Mouse (Mus musculus) erythroblast, adult 5-6 weeks (primary cell): ENCODE measurements around the gene Dnajb8. TPM values are rescaled to one million over a fixed set of nuclear protein-coding genes. Genes with fewer than 3 reads are reported as not detected.

ENCODE experiments used
- ATAC-seq: replicated peaks from 2 replicates; pipeline ENCODE4 v1.8.0; 2016; ENCODE audit warnings: moderate number of reproducible peaks, mild to moderate bottlenecking, moderate TSS enrichment, inconsistent platforms; ENCODE audit not compliant: poor library complexity, low FRiP score, severe bottlenecking
- total RNA-seq, 2 experiments: library from RNA; stranded (forward) in 1 of 2; stranded (reverse) in 1 of 2; fragments of 150-400 nt in 1 of 2; fragments of 200-764, 138-1000 nt in 1 of 2; gene quantifications; 2 replicates each; pipeline versions ENCODE4 v1.2.3 to v1.2.4; 2015 to 2017; ENCODE audit warnings: low replicate concordance in 2 of 2

The Dnajb8 gene
- total RNA-seq, 2 experiments from 2014 or later: not detected

GRCm38 (mm10) chr6:88216199-88216598, 5.9 kb upstream of the Dnajb8 start:
- ATAC-seq: no peak

GRCm38 (mm10) chr6:88219094-88219493, 3.0 kb upstream of the Dnajb8 start:
- ATAC-seq: no peak

GRCm38 (mm10) chr6:88226570-88226994, 4.5 kb downstream of the Dnajb8 start:
- no peak for ATAC-seq

GRCm38 (mm10) chr6:88227537-88227936, 5.5 kb downstream of the Dnajb8 start:
- ATAC-seq: no peak

GRCm38 (mm10) chr6:88229221-88229620, 7.2 kb downstream of the Dnajb8 start:
- ATAC-seq: no peak

- ATAC-seq: no peak
Measured at GRCm38 (mm10) chr6:88231821-88232220, 9.8 kb downstream of the Dnajb8 start.

- no peak for ATAC-seq
Measured at GRCm38 (mm10) chr6:88232221-88232620, 10.2 kb downstream of the Dnajb8 start.

- ATAC-seq: no peak
Measured at GRCm38 (mm10) chr6:88233996-88234395, 11.9 kb downstream of the Dnajb8 start.

GRCm38 (mm10) chr6:88235461-88235860, 13.4 kb downstream of the Dnajb8 start:
- no peak for ATAC-seq

- ATAC-seq: no peak
Measured at GRCm38 (mm10) chr6:88235983-88236382, 13.9 kb downstream of the Dnajb8 start.

- ATAC-seq: no peak
Measured at GRCm38 (mm10) chr6:88236513-88236912, 14.4 kb downstream of the Dnajb8 start.

- peak; percentile 63; the same call in 1 of the 2 replicates for ATAC-seq
Measured at GRCm38 (mm10) chr6:88242604-88243003, 20.5 kb downstream of the Dnajb8 start.

GRCm38 (mm10) chr6:88249231-88249630, 27.2 kb downstream of the Dnajb8 start:
- no peak for ATAC-seq

GRCm38 (mm10) chr6:88251396-88251795, 29.3 kb downstream of the Dnajb8 start:
- ATAC-seq: no peak

- peak; percentile 47 for ATAC-seq
Measured at GRCm38 (mm10) chr6:88251798-88252478, 29.9 kb downstream of the Dnajb8 start.

GRCm38 (mm10) chr6:88254082-88254481, 32.0 kb downstream of the Dnajb8 start:
- no peak for ATAC-seq

GRCm38 (mm10) chr6:88255435-88255834, 33.4 kb downstream of the Dnajb8 start:
- no peak for ATAC-seq

GRCm38 (mm10) chr6:88259621-88260020, 37.6 kb downstream of the Dnajb8 start:
- ATAC-seq: no peak

- ATAC-seq: no peak
Measured at GRCm38 (mm10) chr6:88260645-88261044, 38.6 kb downstream of the Dnajb8 start.

GRCm38 (mm10) chr6:88262160-88262559, 40.1 kb downstream of the Dnajb8 start:
- ATAC-seq: no peak

- ATAC-seq: no peak
Measured at GRCm38 (mm10) chr6:88265355-88265754, 43.3 kb downstream of the Dnajb8 start.

- peak; percentile 54; the same call in 1 of the 2 replicates for ATAC-seq
Measured at GRCm38 (mm10) chr6:88266055-88266454, 44.0 kb downstream of the Dnajb8 start.
